Mouse (Mus musculus) c-Kit-positive CD71-positive TER-119-negative erythroid progenitor cells, embryonic 14.5 days (primary cell): Measurements from ENCODE around the gene Acot6.

Experiments used
- DNase-seq: peaks from one replicate; pipeline ENCODE4 v3.0.0-alpha.2; 2013; ENCODE audit warnings: low read depth

The Acot6 gene

DNA sequence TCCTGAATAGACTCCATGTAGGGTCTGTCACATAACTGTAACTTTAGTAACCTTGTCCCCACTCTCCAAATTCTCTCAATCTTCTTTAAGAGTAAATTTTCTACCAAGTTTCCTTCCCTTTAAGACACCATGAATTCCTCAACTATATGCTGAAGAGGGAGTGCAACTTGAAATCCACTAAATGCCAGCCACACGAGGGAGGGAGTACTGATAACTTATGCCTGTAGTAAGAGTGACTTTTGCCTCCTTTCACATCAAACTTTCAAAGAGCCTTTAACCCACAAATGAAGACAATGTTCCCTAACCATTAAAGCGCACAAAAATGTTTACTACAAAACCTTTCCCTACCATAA is 1.0 kb downstream of the Acot6 start:
- no peak for DNase-seq

DNA sequence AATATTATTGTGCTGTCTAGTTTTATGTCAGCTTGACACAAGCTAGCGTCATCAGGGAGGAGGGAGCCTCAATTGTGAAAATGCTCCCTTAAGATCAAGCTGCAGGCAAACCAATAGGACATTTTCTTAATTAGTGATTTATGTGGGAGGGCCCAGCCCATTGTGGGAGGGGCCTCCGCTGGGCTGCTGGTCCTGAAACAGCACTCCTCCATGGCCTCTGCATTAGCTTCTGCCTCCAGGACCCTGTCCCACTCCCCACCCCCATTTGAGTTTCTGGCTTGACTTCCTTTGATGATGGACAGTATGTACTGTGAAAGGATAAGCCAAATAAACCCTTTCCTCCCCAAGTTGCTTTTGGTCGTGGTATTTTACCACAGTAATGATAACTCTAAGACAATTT is 6.6 kb downstream of the Acot6 start:
- DNase-seq = no peak

DNA sequence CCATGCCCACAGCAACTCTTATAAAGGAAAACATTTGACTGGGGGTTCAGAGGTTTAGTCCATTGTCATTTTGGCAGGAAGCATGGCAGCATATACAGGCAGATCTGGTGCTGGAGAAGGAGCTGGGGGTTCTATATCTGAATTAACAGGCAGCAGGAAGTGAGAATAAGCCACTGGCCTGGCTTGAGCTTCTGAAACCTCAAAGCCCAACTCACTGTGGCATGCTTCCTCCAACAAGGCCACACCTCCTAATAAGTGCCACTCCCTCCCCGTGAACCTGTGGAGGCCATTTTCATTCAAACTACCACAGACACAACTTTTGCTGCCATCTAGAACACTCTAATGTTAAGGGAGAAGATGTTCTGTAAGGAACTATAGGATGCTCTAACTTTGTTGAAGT is 7.2 kb downstream of the Acot6 start:
- DNase-seq = no peak

DNA sequence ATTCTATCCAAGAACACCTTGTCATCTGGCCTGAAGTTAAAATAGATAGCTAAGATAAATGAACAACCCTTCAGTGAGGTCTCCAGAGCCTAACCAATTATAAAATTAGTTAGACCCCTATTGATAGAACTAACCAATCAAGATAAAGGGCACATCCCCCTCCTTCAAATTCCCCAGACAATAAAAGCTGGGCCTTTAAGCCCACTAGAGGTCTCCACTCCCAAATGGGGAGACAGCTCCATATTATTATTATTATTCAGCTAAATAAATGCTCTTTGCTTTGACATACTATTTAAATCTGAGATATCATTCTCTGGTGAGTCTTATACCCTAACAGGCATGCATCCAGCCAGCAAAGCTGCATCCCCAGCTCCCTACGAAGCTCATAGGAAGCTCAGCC is 9.5 kb downstream of the Acot6 start:
- DNase-seq = no peak

DNA sequence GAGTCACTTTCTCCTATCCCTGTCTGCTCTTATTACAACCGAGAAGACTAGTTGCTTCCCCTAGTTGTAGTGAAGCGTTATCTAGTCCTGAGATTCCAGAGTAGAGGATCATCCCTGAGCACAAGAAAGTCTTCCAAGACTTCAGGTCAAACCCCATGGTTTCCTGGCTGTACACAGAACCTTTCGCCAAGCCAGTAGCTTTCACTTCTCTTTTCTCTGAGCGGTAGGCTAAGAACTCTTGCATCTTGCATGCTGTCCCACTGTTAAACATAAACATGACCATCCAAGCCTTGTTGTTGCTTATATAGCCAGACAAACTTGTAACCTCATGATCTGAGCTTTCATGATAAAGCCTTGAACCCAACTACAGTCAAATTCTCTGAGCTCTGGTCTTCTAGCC is 10.4 kb downstream of the Acot6 start:
- no peak for DNase-seq

DNA sequence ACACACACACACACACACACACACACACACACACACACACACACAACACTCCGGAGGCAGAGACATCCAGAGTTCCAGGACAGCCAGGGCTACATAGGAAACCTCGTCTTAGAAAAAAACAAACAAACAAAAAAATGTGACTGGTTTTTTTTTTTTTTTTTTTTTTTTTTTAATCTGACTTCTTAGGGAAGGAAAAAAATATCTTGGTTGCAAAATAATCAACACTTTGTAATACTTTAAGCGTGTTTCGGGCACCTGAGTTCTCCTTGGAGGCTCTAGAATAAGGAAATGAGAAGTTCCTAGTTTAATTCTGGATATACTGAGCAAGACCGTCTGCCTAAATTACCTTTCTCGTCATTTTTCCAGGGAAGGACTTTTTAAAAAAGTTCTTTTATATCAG is 13.2 kb downstream of the Acot6 start:
- DNase-seq = no peak

DNA sequence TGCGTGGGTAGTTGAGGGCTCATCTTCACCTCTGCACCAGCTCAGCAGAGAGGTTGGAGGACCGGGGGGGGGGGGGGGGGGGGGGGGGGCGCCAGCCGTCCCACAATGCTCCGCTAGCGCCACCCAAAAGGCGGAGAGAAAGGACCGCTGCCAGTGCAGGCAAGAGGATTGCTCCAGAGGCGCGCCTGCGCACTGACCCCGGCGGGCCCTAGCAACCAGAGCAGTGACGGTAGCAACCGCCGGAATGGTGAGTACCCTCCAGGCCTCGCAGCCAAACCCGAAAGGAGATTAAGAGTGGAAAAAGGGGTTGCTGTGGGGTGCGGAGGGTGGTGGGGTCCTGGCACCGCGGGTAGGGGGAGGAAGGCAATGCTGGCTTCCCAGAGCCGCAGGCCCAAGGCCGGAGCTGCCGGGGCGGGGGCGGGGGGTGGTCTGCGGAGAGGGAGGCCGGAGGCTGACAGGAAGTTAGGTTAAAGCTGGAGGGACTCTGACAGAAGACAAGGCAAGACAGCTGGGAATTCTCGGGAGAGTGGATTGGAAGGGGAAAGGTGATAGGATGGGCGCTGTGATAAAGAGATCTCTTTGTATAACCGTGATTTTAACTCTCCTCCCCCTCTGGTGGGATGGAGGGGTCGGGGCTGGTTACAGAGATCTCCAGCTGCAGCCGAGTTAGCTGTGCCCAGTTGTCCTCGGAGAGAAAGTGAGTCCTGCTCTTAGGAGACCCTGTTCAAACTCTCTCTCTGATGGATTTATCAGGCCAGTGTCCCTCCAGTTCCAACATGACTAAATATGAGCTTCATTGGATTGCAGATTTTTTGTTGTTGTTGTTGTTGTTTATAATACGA is 13.9 kb downstream of the Acot6 start, which contains the start of gene Dnal1:
TSS of gene Dnal1 (plus strand) at position 214 of the 842 bp plus-strand sequence.
- peak; percentile 68 for DNase-seq

DNA sequence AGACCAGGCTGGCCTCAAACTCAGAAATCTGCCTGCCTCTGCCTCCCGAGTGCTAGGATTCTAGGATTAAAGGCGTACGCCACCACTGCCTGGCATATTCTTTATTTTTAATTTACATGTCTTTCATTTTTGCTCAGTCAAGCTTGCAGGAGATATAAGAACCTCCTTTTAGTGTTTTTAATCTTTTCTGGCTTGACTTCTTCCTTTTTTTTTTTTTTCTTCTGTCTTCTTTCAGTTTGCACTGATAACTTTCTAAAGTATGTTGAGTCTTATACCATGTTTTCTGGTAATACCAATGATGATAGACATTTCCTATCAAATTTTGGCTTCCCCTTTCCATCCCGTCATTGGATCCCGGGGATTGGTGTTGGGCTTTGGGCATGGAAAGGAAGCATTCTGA is 19.1 kb downstream of the Acot6 start:
- no peak for DNase-seq

DNA sequence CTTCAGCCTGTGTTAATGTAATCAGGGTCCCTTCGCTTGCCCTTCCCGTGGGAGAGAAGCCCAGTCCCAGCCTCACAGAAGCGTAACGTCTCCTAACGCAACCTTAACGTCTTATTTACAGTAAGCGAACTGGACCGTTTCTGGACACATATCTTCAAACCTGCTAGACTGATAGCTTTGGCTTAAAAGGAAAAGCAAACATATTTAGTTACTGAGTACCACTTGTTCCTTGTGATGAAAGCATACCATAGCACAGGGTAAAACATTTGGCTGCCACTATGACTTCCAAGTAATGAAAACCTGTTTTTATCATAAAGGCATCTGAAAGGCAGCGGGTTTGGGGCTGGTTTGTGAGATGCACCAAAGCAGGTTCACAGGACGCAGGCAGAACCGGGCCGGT is 25.4 kb downstream of the Acot6 start:
- no peak for DNase-seq

DNA sequence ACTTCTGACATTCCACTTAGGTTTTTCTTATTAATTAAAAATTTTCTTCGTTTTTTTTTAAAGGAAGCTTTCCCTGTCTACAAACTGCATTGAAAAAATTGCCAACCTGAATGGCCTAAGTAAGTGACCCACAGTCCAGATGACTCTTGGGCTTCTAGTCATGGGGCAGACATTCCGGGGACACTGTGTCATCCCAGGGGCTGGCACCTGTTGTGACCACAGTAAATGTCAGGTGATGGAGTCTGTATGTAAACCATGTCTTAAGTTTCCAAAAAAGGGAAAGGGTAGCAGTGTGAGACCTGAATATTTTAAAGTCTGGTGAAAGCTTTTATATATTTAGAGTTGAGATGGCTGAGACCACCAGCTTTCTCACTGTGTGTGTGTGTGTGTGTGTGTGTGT is 26.4 kb downstream of the Acot6 start:
- no peak for DNase-seq

DNA sequence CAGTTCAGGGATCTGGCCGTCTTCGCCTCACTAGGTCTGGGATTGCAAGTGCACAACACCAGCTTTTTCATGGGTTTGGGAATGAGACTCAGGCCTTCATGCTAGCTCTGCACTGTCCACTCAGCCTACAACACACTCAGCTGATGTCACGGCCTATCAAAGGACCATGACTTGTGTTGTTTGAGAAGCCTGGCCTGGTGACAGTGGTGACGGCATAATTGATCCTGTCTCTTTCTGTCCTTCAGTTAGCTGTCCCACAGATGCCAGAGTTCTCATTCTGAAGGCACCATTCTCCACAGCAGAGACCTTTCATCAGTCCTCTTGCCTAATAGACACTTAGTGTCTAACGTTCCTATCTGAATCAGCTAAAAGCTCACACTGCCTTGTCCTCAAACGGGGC is 28.1 kb downstream of the Acot6 start:
- DNase-seq = no peak

DNA sequence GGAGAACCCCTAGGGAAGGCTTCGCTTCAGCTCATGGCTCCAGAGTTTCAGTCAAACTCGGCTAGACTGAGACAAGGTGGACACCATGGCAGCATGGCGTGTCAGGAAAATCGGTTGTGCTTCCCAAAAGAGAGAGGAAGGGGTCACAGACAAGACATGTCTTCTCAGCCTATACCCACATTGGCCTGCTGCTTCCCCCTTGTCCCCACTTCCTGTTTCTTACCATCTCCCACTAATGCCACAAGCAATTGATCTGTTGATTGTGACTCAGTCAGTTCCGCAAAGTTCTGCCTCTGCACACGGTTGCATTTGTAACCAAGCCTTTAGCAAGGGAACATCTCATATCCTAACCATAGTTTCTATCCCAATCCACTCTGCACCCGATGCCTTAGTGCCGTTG is 29.5 kb downstream of the Acot6 start:
- no peak for DNase-seq

DNA sequence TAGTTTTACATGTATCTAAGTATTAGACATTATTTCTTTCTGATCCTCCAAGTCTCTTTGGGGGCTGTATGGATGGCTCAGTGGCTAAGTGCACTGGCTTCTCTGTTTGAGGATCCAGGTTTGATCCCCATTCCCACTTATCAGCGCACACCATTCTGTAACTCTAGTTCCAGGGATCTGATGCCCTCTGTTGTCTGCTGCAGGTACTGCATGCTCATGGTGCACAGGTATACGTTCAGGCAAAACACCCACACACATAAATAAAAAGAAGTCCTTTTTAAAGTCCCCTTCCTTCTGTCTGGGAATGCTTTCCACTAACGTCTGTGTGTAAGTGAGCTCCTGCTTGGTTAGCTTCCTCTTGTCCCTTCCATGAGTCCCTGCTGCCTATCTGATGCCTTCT is 31.8 kb downstream of the Acot6 start:
- peak; percentile 50 for DNase-seq

DNA sequence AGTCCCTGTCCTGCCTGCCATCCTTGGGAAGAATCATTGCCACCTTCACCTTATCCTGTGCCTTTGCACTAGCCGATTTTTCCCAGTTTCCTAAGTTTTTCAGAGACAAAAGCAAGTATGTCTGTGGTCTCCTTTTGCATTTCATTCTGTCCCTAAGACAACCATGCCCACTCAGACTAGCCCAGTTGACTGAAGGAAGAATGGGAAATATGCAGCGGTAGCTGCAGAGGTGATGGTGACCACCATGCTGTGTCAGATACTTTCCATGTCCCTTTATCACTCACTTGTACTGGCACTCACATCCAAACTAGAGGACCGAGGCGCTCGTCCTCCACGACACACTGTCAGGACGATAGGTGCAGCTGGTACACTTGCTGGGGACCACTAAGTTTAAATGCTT is 36.7 kb downstream of the Acot6 start:
- DNase-seq = no peak

DNA sequence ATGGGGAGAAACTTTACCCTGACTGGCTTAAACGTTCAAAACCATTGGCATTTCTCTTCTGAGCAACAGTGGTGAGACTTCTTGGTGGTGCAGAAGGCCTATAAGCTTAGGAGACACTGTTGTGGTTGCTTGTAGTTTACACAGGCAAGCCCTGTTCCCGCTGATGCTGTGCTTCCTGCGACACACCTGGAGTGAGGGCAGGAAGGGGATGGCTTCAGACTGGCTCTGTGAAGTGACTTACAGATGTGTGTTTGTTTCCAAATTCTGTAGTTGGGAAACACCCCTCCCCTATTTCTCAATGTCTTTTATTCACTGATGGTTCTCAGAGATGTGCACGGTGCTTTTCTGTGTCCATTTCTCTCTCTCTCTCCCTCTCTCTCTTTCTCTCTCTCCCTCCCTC is 39.7 kb downstream of the Acot6 start:
- no peak for DNase-seq

DNA sequence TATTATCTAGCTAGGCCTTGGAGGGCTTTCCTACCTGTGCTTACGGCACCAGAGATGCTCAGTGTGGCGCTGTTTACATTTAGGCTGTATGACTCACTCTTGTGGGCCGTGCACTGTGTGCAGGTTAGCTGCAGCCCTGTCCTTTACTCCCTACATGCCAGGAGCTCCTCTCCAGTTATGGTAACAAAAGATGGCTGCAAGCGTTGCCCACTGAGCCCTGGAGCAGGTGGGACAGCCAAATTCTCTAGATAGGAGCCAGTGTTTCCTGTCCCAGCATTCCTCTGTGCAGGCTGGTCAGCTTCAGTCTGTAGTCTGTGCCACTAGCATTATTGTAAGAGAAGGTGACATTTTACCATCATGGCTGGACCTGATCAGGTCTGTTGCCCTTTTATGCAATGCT is 40.8 kb downstream of the Acot6 start:
- DNase-seq = no peak

DNA sequence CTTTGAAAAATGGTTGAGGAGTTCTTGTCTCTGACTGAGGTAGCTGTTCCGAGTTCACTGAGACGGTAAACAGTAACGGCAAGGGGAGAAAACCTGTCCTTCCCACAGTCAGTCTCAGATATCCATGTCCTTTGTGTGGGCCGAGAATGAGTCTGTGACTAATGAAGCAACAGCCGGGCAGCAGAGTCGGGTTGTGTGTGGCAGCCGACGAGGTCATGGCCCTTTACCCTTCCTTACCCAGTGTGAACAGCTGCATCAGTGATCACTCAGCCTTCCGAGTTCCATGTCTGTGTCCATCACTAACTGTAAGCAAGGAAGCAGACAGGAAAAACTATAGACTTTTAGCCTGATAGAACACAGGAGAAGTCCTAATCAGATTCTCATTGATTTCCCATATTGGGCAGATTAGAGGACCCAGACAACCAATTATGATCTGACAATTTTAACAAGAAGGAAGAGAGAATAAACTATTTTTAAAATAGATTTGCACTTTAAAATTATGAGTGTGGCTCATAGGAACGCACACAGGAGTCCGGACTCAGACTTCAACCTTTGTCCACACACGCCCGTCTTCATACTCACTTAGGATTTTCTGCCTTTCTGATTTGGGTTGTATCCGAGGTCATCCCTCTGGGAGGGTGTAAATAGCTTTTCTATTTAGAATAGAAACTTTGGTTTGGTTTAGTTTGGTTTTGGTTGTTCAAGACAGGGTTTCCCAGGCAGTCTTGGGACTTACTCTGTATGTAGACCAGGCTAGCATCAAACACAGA is 42.0 kb downstream of the Acot6 start:
- DNase-seq = no peak

DNA sequence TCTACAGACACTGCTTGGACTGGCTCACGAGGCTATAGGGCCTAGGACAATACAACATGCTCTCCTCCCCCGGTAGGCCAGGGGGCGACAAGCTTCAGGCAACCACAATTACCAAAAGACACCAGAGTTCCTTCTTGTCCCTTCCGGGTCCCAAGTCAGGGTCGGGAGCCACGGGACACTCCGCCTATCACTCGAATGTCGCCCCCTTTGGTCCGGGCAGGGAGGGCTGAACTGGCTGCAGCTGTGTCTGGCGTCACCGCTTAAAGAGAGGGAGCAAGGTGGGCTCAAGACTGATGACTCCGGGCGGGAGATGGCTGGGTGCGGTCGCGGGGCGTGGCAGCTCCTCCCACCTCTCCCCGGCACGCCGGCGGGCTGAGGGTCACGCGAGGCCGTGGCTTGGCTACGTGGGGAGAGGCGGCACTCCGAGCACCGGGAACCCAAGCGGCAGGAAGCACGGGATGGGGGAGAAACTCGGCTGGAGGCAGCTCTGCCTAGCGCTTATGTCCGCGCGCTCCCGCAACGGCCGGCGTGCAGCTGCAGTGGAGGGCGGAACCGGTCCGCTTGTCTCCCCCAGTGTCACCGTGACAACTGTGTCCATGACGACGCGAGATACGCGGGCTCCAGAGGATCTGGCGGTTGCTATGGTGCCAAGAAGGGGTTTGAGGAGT is 47.6 kb downstream of the Acot6 start, which contains the start of gene Pnma1:
TSS of gene Pnma1 (minus strand) at position 536 of the 668 bp plus-strand sequence.
- DNase-seq = peak; percentile 83

DNA sequence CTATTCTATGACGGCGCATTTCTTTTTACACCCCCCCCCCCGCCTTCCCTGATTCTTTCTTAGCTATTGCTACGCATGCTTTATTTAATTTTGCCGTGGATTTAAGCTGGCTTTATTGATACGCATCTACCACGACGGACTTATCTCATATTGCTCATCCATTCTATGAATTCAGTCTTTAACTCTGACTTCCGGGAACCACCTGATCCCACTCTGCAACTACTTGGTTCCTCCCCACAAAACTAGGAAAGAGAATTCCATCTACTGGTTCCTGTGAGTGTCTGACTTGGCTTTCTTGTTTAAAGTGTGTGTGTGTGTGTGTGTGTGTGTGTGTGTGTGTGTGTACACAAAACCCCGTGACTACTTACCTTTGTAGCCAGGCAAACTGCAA is 48.2 kb downstream of the Acot6 start:
- DNase-seq = no peak

DNA sequence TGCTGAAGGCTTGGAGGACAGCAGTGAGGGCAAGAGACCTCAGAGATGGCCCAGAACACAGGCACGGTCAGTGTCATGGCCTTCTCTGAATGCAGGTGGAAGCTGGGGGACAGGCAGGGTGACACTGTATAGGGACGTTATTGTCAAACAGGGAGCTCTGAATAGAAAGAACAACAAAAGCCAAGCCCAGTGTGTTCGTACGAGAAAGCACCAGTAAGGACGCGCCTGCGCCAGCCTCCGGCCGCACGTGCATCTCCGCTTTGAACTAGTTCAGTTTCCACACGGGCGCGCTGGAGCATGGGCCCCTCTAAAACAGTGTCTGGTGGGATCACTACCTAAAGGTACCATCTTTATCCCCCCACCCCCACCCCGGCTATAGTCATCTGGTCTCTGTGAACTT is 49.5 kb downstream of the Acot6 start:
- DNase-seq = no peak

DNA sequence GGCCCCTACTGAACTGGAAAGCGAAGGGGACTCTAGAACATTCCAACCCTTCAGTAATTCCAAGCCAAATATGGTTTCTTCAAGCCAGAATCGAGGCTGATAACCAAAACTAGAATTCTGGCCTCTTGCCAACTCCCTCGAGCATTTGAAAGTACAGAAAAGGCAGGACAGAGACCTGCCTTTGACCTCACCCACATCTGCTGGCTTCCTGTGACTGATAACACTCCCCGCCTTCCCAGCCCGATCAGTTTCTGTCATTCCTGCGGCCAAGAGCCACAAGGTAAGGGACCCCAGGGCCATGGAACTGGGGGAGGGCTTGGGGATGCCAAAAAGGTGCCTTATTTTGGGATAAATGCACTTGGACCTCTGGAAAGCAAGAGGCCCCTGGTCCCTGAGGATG is 50.5 kb downstream of the Acot6 start:
- peak; percentile 99 for DNase-seq

DNA sequence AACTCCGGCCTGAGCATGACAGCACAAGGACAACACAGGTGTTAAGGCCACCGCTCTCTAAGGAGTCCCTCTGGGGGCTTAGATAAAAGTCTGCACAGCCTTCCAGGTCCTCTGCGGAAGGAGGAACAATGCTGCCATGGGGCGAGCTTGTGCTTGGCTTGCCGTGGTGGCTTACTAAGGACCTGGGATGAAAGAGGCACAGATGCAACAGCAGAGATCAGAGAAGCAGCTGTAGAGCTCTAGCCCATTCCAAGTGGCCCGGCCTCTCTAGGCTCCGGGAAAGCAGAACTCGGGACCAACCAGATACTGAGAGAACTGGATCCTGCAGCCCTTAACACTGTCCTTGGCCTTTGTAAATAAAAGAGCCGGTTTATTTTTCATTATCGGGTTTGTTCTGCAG is 51.5 kb downstream of the Acot6 start:
- DNase-seq = no peak
